Mouse (Mus musculus) stomach, embryonic 14.5 days (tissue): ENCODE measurements around the gene Rpap1. TPM values are rescaled to one million over a fixed set of nuclear protein-coding genes. Genes with fewer than 3 reads are reported as not detected.

Experiments
- ATAC-seq: fragments of 200-750 bp; cut with Nextera tagmentation; 2 replicates; pipeline ENCODE4 v1.8.0; 2017; ENCODE audit warnings: low read depth, moderate TSS enrichment; ENCODE audit not compliant: insufficient number of reproducible peaks, insufficient read depth, low FRiP score
- H3K27ac ChIP-seq: fragments of 300-500 bp; sonication (generic); 2 replicates; pipeline ENCODE4 v1.5.1; 2014; ENCODE audit warnings: mild to moderate bottlenecking, low read length, moderate library complexity, mixed read lengths
- H3K27me3 ChIP-seq: fragments of 300-500 bp; sonication (generic); 2 replicates; pipeline ENCODE4 v1.6.1; 2014; ENCODE audit warnings: low read length, control low read depth, mixed read lengths; ENCODE audit not compliant: control insufficient read depth, insufficient read depth
- H3K36me3 ChIP-seq: fragments of 300-500 bp; sonication (generic); 2 replicates; pipeline ENCODE4 v1.6.1; 2014; ENCODE audit warnings: mild to moderate bottlenecking, control low read depth, low read length, moderate library complexity, mixed read lengths; ENCODE audit not compliant: control insufficient read depth, insufficient read depth
- H3K4me1 ChIP-seq: fragments of 300-500 bp; sonication (generic); 2 replicates; pipeline ENCODE4 v1.6.1; 2014; ENCODE audit warnings: low read length, control low read depth, mixed read lengths; ENCODE audit not compliant: control insufficient read depth, insufficient read depth
- H3K4me2 ChIP-seq: fragments of 300-500 bp; sonication (generic); replicated peaks from 2 replicates; pipeline ENCODE4 v1.6.1; 2014; ENCODE audit warnings: low read depth, low read length, control low read depth
- H3K4me3 ChIP-seq: fragments of 300-500 bp; sonication (generic); 2 replicates; pipeline ENCODE4 v1.5.1; 2014; ENCODE audit warnings: low read depth, low read length, control low read depth
- H3K9ac ChIP-seq: fragments of 300-500 bp; sonication (generic); replicated peaks from 2 replicates; pipeline ENCODE4 v1.6.1; 2014; ENCODE audit warnings: low read depth, mild to moderate bottlenecking, control low read depth, low read length, moderate library complexity, mixed read lengths
- H3K9me3 ChIP-seq: fragments of 300-500 bp; sonication (generic); 2 replicates; pipeline ENCODE4 v1.6.1; 2016; ENCODE audit warnings: low read depth, low read length, control low read depth; ENCODE audit not compliant: control insufficient read depth
- WGBS: fragments of 180-500 bp; shearing (Covaris S2); extraction: QIAGEN DNeasy Blood & Tissue Kit; methylation state at CpG from one replicate; pipeline ENCODE4 v1.1.7; 2014; 5-methylcytosine and 5-hydroxymethylcytosine counted together
- polyA plus RNA-seq: library from polyadenylated mRNA; unstranded; fragments of >200 nt; fragmentation: Nextera tagmentation; extraction: Ambion mirVana; gene quantifications from 2 replicates; pipeline ENCODE4 v1.2.1, GENCODE M21; 2014

Gene Rpap1
- polyA plus RNA-seq, 1 experiment from 2014 or later: 28.2 TPM

GRCm38 (mm10) chr2:119767246-119767645 is 20.1 kb downstream of the Rpap1 start:
- Histone ChIP-seq H3K27ac (no peak overlapping the region), H3K27me3 (no peaks in the 10 kb centered on the region), H3K4me2 (no peak overlapping the region), H3K4me1 (no peaks in the 10 kb centered on the region), H3K9me3 (no peaks in the 10 kb centered on the region), H3K9ac (no peak overlapping the region), H3K4me3 (no peak overlapping the region), H3K36me3 (peaks cover 47% of the 10 kb centered on the region)
- ATAC-seq: no peak
- 95% methylated on average over 6 of the region's 6 CpGs for WGBS

GRCm38 (mm10) chr2:119763924-119764323 is 23.4 kb downstream of the Rpap1 start:
- H3K9me3 ChIP-seq: no peaks in the 10 kb centered on the region
- no peaks in the 10 kb centered on the region; the same call in 1 of the 2 replicates for H3K4me1 ChIP-seq
- 65% methylated on average over 4 of the region's 4 CpGs for WGBS
- no peak overlapping the region for H3K4me3 ChIP-seq
- ATAC-seq: no peak
- H3K9ac ChIP-seq: no peak overlapping the region
- H3K27ac ChIP-seq: no peak overlapping the region
- H3K36me3 ChIP-seq: peaks cover 29% of the 10 kb centered on the region; the same call in 1 of the 2 replicates
- H3K4me2 ChIP-seq: no peak overlapping the region
- peaks cover under 1% of the 10 kb centered on the region; the same call in 1 of the 2 replicates for H3K27me3 ChIP-seq

- Histone ChIP-seq H3K36me3 (peaks cover 19% of the 10 kb centered on the region; the same call in 1 of the 2 replicates), H3K4me3 (no peak overlapping the region), H3K4me1 (peaks cover 3% of the 10 kb centered on the region; the same call in 1 of the 2 replicates), H3K27me3 (peaks cover 12% of the 10 kb centered on the region), H3K27ac (no peak overlapping the region), H3K9ac (no peak overlapping the region), H3K9me3 (no peaks in the 10 kb centered on the region), H3K4me2 (no peak overlapping the region)
- no peak for ATAC-seq
- WGBS: 58% methylated on average over 1 of the region's 1 CpGs
Observed at GRCm38 (mm10) chr2:119762276-119762675, 25.1 kb downstream of the Rpap1 start.

DNA sequence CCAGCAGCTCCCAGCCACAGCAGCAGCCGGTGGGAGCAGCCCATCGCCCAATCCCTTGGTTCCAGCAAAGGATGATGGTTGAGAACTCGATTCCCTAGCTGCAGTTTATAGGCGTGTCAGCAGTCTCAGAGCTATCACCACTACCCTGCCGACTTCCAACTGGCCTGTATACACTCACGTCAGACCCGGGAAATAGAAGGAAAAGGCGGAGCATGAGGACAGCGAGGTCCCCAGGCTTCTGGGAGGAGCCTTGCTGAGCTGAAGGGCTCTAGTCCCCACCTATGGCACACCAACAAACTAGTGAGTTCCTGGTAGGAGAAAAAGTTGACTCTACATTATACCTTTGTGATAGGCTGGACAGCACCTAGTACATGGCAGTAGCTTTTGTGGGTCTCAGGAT is 27.1 kb downstream of the Rpap1 start, which contains the start of gene Ltk:
Ltk (minus strand) TSS at position 181 of the 400 bp plus-strand sequence.
- Histone ChIP-seq H3K4me3 (no peak within 1 kb of the TSS), H3K27ac (no peak within 1 kb of the TSS), H3K4me1 (peaks cover 3% of the 10 kb centered on the region; the same call in 1 of the 2 replicates), H3K27me3 (peaks cover 19% of the 10 kb centered on the region), H3K9me3 (no peaks in the 10 kb centered on the region), H3K36me3 (peaks cover 10% of the 10 kb centered on the region; the same call in 1 of the 2 replicates), H3K9ac (no peak within 1 kb of the TSS), H3K4me2 (no peak within 1 kb of the TSS)
- 8% methylated on average over 9 of the region's 9 CpGs for WGBS
- no peak; the same call in 1 of the 2 replicates for ATAC-seq

DNA sequence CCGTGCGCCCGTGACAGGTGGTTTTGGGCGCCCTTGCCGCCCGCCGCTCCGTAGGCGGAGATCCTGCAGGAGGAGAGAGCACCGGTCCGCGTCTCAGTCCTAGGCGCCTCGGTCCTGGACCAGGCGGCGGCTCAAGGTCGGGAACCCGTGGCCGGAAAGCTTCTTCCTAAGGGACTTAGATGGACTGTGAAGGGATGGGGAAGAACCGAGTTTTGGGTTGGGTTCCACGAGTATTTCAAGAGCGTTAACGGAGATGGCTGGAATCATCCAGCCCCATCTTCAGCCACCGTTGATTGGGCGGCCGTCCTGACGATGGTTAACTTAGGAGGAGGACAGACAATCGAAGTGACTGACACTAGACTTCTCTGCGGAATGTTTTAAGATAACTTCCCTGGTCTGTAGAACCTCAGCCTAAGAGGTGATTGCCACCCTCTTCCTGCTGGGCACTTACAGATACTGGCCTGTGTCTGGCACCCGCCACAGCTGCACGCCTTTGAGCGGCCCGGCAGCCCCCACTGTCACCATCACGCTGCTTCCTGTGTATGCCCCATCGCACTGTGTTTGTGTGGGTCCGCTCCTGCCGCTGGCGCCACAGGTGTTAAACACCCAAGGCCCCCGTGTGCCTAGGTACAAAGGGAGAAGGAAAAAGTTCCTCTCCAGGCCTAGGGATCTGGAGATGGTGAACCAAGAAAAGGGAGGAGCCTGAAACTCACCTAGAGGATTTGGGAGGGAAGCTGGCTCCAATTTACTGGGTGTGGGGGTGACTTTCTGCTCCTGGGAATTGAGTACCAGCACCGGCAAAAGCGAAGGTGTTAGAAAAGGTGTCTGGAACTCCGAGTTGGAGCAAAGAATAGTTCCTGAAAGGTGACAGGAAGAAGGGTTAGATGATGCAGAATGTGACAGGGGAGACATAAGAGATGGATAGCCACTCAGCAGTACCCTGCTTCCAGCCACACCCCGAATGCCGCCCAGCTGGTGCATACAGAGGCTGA is 28.2 kb downstream of the Rpap1 start:
- peak overlapping the region; percentile 99 for H3K4me2 ChIP-seq
- no peaks in the 10 kb centered on the region for H3K9me3 ChIP-seq
- peaks cover 3% of the 10 kb centered on the region; the same call in 1 of the 2 replicates for H3K4me1 ChIP-seq
- H3K27me3 ChIP-seq: peaks cover 19% of the 10 kb centered on the region
- H3K4me3 ChIP-seq: peak overlapping the region; percentile 57
- H3K9ac ChIP-seq: 0 out of 2 replicates have a peak overlapping the region, but pooled peaks have one; percentile 42
- H3K27ac ChIP-seq: no peak overlapping the region
- peaks cover 4% of the 10 kb centered on the region; the same call in 1 of the 2 replicates for H3K36me3 ChIP-seq
- ATAC-seq: no peak
- WGBS: 5% methylated on average over 44 of the region's 44 CpGs

DNA sequence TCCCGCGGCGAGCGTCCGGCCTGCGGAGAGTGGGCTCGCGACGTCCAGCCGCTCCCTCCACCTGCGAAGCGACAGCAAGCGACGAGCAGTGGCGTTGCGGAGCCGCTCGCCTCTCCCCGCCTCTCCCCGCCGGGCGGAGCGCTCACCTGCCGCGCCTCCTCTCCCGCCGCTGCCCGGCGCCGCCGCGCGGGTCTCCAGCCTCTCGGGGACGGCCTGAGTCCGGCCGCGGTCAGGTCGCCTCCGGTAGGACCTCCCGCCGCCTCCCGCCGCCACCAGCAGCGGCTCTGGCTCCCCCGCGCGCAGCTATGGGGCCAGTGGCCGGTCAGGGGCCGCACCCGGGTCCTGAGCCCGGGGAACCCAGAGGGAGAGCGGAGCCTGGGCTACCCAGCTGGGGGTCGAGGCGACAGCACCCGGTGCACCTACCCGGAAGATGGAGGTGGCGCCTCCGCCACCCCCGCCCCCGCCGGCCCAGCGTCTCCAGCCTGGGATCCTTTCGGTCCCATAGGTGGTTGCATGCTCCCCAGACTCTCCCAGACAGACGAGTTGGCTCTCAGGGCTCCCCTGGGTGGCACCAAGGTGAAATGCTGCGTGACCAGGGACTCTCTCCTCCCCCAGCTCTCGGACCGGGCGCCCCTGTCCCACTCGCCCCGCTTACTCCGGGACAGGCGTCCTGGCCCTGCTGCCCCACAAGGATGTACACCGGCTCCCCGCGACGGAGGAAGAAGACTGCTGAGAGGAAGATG is 29.1 kb downstream of the Rpap1 start:
- WGBS: under 1% methylated on average over 66 of the region's 77 CpGs
- Histone ChIP-seq H3K4me3 (peak overlapping the region; percentile 57), H3K27ac (no peak overlapping the region), H3K27me3 (peaks cover 19% of the 10 kb centered on the region), H3K4me2 (peak overlapping the region; percentile 99), H3K4me1 (peaks cover 3% of the 10 kb centered on the region; the same call in 1 of the 2 replicates), H3K36me3 (no peaks in the 10 kb centered on the region), H3K9me3 (no peaks in the 10 kb centered on the region), H3K9ac (peak overlapping the region; percentile 42)
- peak; percentile 51 for ATAC-seq

DNA sequence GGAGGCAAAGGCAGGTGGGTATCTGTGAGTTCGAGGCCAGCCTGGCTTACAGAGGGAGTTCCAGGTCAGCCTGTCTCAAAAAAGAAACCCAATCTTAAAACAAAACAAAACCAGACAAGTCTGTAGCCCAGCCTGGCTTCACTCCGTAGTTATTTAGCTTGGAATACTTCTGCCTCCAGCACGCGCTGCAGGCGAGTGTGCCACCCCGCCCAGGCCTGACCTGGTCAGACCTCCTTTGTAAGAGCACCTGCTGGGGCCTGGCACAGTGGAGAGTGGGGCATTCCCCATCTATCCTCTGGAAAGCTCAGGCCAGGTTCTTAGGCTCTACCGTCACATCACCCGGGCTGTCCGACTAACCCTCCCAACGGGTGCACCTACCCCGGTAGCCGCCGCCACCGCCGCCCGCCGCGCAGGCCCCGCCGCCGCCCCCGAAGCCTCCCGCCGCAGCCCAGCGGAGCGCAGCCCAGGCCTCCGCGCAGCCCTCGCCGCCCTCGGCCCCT is 29.7 kb downstream of the Rpap1 start:
- H3K9me3 ChIP-seq: no peaks in the 10 kb centered on the region
- peak; percentile 54; the same call in 1 of the 2 replicates for ATAC-seq
- WGBS: 2% methylated on average over 26 of the region's 31 CpGs
- peak overlapping the region; percentile 42 for H3K9ac ChIP-seq
- H3K27ac ChIP-seq: no peak overlapping the region
- H3K36me3 ChIP-seq: no peaks in the 10 kb centered on the region
- peak overlapping the region; percentile 99 for H3K4me2 ChIP-seq
- peaks cover 3% of the 10 kb centered on the region; the same call in 1 of the 2 replicates for H3K4me1 ChIP-seq
- H3K27me3 ChIP-seq: peaks cover 19% of the 10 kb centered on the region
- peak overlapping the region; percentile 57 for H3K4me3 ChIP-seq

GRCm38 (mm10) chr2:119749260-119749659 is 38.1 kb downstream of the Rpap1 start:
- no peak for ATAC-seq

More at GRCm38 (mm10) chr2:119749260-119749659, 38.1 kb downstream of the Rpap1 start:
- Histone ChIP-seq H3K4me2 (no peak overlapping the region), H3K4me1 (peaks cover 4% of the 10 kb centered on the region; the same call in 1 of the 2 replicates), H3K27ac (no peak overlapping the region), H3K4me3 (no peak overlapping the region), H3K27me3 (no peaks in the 10 kb centered on the region), H3K9me3 (no peaks in the 10 kb centered on the region), H3K36me3 (no peaks in the 10 kb centered on the region), H3K9ac (no peak overlapping the region)
- WGBS: 71% methylated on average over 13 of the region's 13 CpGs
